Mouse (Mus musculus) kidney, adult 2 months (tissue): ENCODE measurements at regions not wholly inside any gene's neighbourhood (a gene's known extent, or its start where the extent isn't known, plus 50 kb on each side); places are given as distances from the start of the nearest gene placed in this dataset.

ENCODE experiments used
- CTCF ChIP-seq: fragments of 200-500 bp; conservative IDR thresholded peaks from 2 replicates; pipeline ENCODE4 v1.5.1; 2011; ENCODE audit warnings: low read depth, mild to moderate bottlenecking, control low read depth, low read length, moderate library complexity, mixed read lengths; ENCODE audit not compliant: insufficient read depth, insufficient read length
- POLR2A ChIP-seq: fragments of 200-500 bp; IDR thresholded peaks from one replicate; pipeline ENCODE4 v1.6.1; 2011; ENCODE audit warnings: low read depth, low read length, control low read depth

- TF ChIP-seq POLR2A (no peak), CTCF (no peak)
These were observed 73.2 kb upstream of the Klf7 start for GRCm38 (mm10) chr1:64195294-64195693.
